Comparison of ENCODE assay signal across 30 mouse cellular contexts in the genomic region with DNA sequence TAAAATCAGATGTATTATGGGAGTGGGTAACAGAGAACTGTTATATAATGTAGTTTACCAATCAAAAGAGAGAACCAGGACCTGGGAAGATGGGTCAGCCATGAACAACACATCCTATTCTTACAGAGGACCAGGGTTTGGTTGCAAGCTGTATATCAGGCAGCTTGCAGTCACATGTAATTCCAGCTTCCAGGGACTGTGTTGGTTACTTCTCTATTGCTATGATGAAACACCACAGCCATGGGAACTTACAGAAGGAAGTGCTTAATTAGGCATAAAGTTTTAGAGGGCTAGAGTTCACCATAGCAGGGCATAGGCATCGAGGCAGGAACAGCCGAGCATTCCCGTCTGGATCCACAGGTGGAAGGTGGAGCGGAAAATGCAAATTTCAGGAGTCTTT. TPM values are rescaled to one million over a fixed set of nuclear protein-coding genes. Genes with fewer than 3 reads are reported as not detected.
DNase-seq lines count a peak whose midpoint lies in the region; ATAC-seq lines count a peak whose summit lies in the region.
"Had no signal": no experiment of that assay in that cellular context is flagged by ENCODE, and none has a peak within 500 bp of the region (broad histone marks: within the 10 kb centered on the region; RNA-seq: fewer than 3 reads in every experiment).

No protein-coding gene starts in this region.

- H3K4me2 ChIP-seq in heart, embryonic 11.5 days: no peak overlapping the region
- H3K4me2 ChIP-seq in midbrain, embryonic 15.5 days: no peak overlapping the region
- H3K4me2 ChIP-seq: embryonic facial prominence, embryonic 12.5 days; embryonic facial prominence, embryonic 15.5 days; hindbrain, embryonic 14.5 days had no signal

- H3K27ac ChIP-seq in heart, embryonic 11.5 days (ENCODE audit: low read depth, low read length): no peak overlapping the region
- no peak overlapping the region for H3K27ac ChIP-seq in midbrain, embryonic 15.5 days
- H3K27ac ChIP-seq: embryonic facial prominence, embryonic 12.5 days; embryonic facial prominence, embryonic 15.5 days; gastrocnemius, adult 2 months; heart, adult 2 months; heart, embryonic 10.5 days; hindbrain, embryonic 14.5 days; hindbrain, postnatal 0 days had no signal

- ATAC-seq in heart, embryonic 11.5 days (replicated peaks; ENCODE audit: insufficient number of reproducible peaks, low FRiP score, low TSS enrichment): no peak
- ATAC-seq in monocyte, adult 5-6 weeks (replicated peaks; ENCODE audit: insufficient number of reproducible peaks, low FRiP score, low TSS enrichment, poor library complexity, severe bottlenecking): peak; percentile 62
- no peak for ATAC-seq in midbrain, embryonic 15.5 days (replicated peaks)
- ATAC-seq: activated CD4-positive, CD25-positive, alpha-beta regulatory T cell, adult 4 months; forebrain, embryonic 14.5 days; forebrain, postnatal 0 days; hindbrain, postnatal 0 days; inflammation-experienced regulatory T-cells, adult 6 months had no signal

- WGBS in heart, embryonic 11.5 days (ENCODE audit: insufficient replicate concordance): 85% methylated on average over 4 of the region's 4 CpGs
- 88% methylated on average over 4 of the region's 4 CpGs for WGBS in midbrain, embryonic 15.5 days

- no peaks in the 10 kb centered on the region for H3K9me3 ChIP-seq in heart, embryonic 11.5 days (replicated peaks; ENCODE audit: control insufficient read depth, low read length)
- H3K9me3 ChIP-seq in midbrain, embryonic 15.5 days: no peaks in the 10 kb centered on the region
- H3K9me3 ChIP-seq: embryonic facial prominence, embryonic 12.5 days; embryonic facial prominence, embryonic 15.5 days; heart, embryonic 10.5 days had no signal

- no peaks in the 10 kb centered on the region for H3K27me3 ChIP-seq in heart, embryonic 11.5 days (ENCODE audit: control insufficient read depth, insufficient read depth, low read length)
- H3K27me3 ChIP-seq in midbrain, embryonic 15.5 days (replicated peaks): no peaks in the 10 kb centered on the region
- H3K27me3 ChIP-seq: embryonic facial prominence, embryonic 12.5 days; embryonic facial prominence, embryonic 15.5 days had no signal

- H3K4me1 ChIP-seq in heart, embryonic 11.5 days (ENCODE audit: control insufficient read depth, insufficient read depth, low read length): peaks cover 10% of the 10 kb centered on the region
- H3K4me1 ChIP-seq in midbrain, embryonic 15.5 days: peaks cover 10% of the 10 kb centered on the region

- H3K4me3 ChIP-seq in heart, embryonic 11.5 days (ENCODE audit: low read depth, low read length): no peak overlapping the region
- H3K4me3 ChIP-seq in midbrain, embryonic 15.5 days: no peak overlapping the region
- H3K4me3 ChIP-seq: embryonic facial prominence, embryonic 12.5 days; embryonic facial prominence, embryonic 15.5 days; gastrocnemius, adult 2 months; heart, adult 2 months; heart, embryonic 10.5 days had no signal

- no peak overlapping the region for H3K9ac ChIP-seq in heart, embryonic 11.5 days (ENCODE audit: low read depth, low read length)
- H3K9ac ChIP-seq in midbrain, embryonic 15.5 days: no peak overlapping the region
- H3K9ac ChIP-seq: embryonic facial prominence, embryonic 12.5 days; embryonic facial prominence, embryonic 15.5 days; forebrain, postnatal 0 days; hindbrain, embryonic 14.5 days had no signal

- peak; percentile 62 for DNase-seq in heart, adult 11 months
- DNase-seq in lung, postnatal 36 days: peak; percentile 23
- no peak for DNase-seq in lung, postnatal 14 days
- DNase-seq: adrenal gland, adult 8-10 months; adrenal gland, postnatal 25 days; cerebellum, adult 11-12 months; cerebellum, adult 8-10 months; cerebellum, postnatal 10 days; forebrain, postnatal 0 days; gastrocnemius, adult 2 months; gastrocnemius, postnatal 14 days; heart, adult 2 months had no signal

- no peaks in the 10 kb centered on the region for H3K36me3 ChIP-seq in heart, embryonic 11.5 days (ENCODE audit: control insufficient read depth, insufficient read depth, low read length)
- no peaks in the 10 kb centered on the region for H3K36me3 ChIP-seq in midbrain, embryonic 15.5 days (replicated peaks)
- H3K36me3 ChIP-seq: embryonic facial prominence, embryonic 12.5 days; embryonic facial prominence, embryonic 15.5 days; heart, embryonic 10.5 days had no signal

RNA-seq across cellular contexts. Expression of a gene that starts 3.5 kb away (rescaled TPM):
- 14.2 and 20.1 TPM in 2 replicates for polyA plus RNA-seq in heart, embryonic 11.5 days (2014; fragmentation: Nextera tagmentation; extraction: Ambion mirVana)
- 7.0 to 20.4 TPM (median 8.3 TPM) in 3 replicates for total RNA-seq in monocyte, adult 5-6 weeks (2017)
- polyA plus RNA-seq in midbrain, embryonic 15.5 days (2015; fragmentation: Nextera tagmentation; extraction: Ambion mirVana): 103 and 106 TPM in 2 replicates

RNA-seq across cellular contexts. Expression of a gene that starts 43.2 kb away (rescaled TPM):
- polyA plus RNA-seq in heart, embryonic 11.5 days (2014; fragmentation: Nextera tagmentation; extraction: Ambion mirVana): not detected in 2 replicates
- total RNA-seq in monocyte, adult 5-6 weeks (2017): not detected in 3 replicates
- polyA plus RNA-seq in midbrain, embryonic 15.5 days (2015; fragmentation: Nextera tagmentation; extraction: Ambion mirVana): not detected in 2 replicates
- total RNA-seq: forebrain, postnatal 0 days; gastrocnemius, adult 2 months; gastrocnemius, postnatal 14 days; gastrocnemius, postnatal 4 days; heart, adult 2 months; heart, postnatal 25 days; hematopoietic stem cell, adult 5-6 weeks; hindbrain, postnatal 0 days had no signal
- polyA plus RNA-seq: activated CD4-positive, CD25-positive, alpha-beta regulatory T cell, adult 4 months; brain, embryonic 14.5 days; embryonic facial prominence, embryonic 12.5 days; forebrain, embryonic 11.5 days; forebrain, embryonic 14.5 days; forebrain, postnatal 0 days; frontal cortex, adult 2 months; heart, adult 2 months; heart, embryonic 10.5 days; heart, postnatal 0 days; hindbrain, embryonic 14.5 days; hindbrain, postnatal 0 days; inflammation-experienced regulatory T-cells, adult 6 months had no signal

RNA-seq across cellular contexts. Expression of a gene that starts 51.4 kb away (rescaled TPM):
- polyA plus RNA-seq in heart, embryonic 11.5 days (2014; fragmentation: Nextera tagmentation; extraction: Ambion mirVana): 124 and 130 TPM in 2 replicates
- total RNA-seq in monocyte, adult 5-6 weeks (2017): 12.3 to 27.6 TPM (median 13.8 TPM) in 3 replicates
- 180 and 188 TPM in 2 replicates for polyA plus RNA-seq in midbrain, embryonic 15.5 days (2015; fragmentation: Nextera tagmentation; extraction: Ambion mirVana)

RNA-seq across cellular contexts. Expression of a gene that starts 58.4 kb away (rescaled TPM):
- polyA plus RNA-seq in heart, embryonic 11.5 days (2014; fragmentation: Nextera tagmentation; extraction: Ambion mirVana): 49.4 and 50.8 TPM in 2 replicates
- 8.0 to 11.9 TPM (median 9.8 TPM) in 3 replicates for total RNA-seq in monocyte, adult 5-6 weeks (2017)
- polyA plus RNA-seq in midbrain, embryonic 15.5 days (2015; fragmentation: Nextera tagmentation; extraction: Ambion mirVana): 53.2 and 57.1 TPM in 2 replicates
